18 mouse cellular contexts compared by ENCODE assay signal in genomic region chr14:99785106-99785505, GRCm38 (mm10).
"Had no signal": no experiment of that assay in that cellular context is flagged by ENCODE, and none has a peak within 500 bp of the region (broad histone marks: within the 10 kb centered on the region; RNA-seq: fewer than 3 reads in every experiment).

No protein-coding gene starts in this region.

- H3K4me2 ChIP-seq: liver, embryonic 12.5 days; lung, embryonic 15.5 days; midbrain, embryonic 12.5 days; neural tube, embryonic 13.5 days; neural tube, embryonic 15.5 days had no signal

- H3K27ac ChIP-seq: liver, embryonic 12.5 days; liver, embryonic 14.5 days; midbrain, embryonic 10.5 days; midbrain, embryonic 12.5 days; neural tube, embryonic 13.5 days; neural tube, embryonic 15.5 days had no signal

- ATAC-seq: liver, embryonic 12.5 days; midbrain, embryonic 16.5 days had no signal

- H3K27me3 ChIP-seq: liver, embryonic 12.5 days; lung, embryonic 15.5 days; midbrain, embryonic 12.5 days; neural tube, embryonic 13.5 days; neural tube, embryonic 15.5 days had no signal

- H3K4me3 ChIP-seq: liver, embryonic 12.5 days; lung, embryonic 15.5 days; midbrain, embryonic 10.5 days; midbrain, embryonic 12.5 days; myocyte; neural tube, embryonic 13.5 days; neural tube, embryonic 15.5 days had no signal

- H3K9ac ChIP-seq: liver, embryonic 12.5 days; liver, embryonic 14.5 days; lung, embryonic 15.5 days; midbrain, embryonic 12.5 days; neural tube, embryonic 13.5 days; neural tube, embryonic 15.5 days had no signal

- H3K36me3 ChIP-seq: liver, embryonic 12.5 days; lung, embryonic 15.5 days; midbrain, embryonic 10.5 days; midbrain, embryonic 12.5 days; neural tube, embryonic 13.5 days; neural tube, embryonic 15.5 days had no signal

- H3K9me3 ChIP-seq: liver, embryonic 12.5 days; lung, embryonic 15.5 days; midbrain, embryonic 10.5 days; midbrain, embryonic 12.5 days; neural tube, embryonic 13.5 days; neural tube, embryonic 15.5 days had no signal

- DNase-seq: midbrain, embryonic 14.5 days; retina, postnatal 1 day; right cerebral cortex, adult 18-20 months; right cerebral cortex, postnatal 25 days; right cerebral cortex, postnatal 4 days; spleen, adult 18-20 months; thymus, adult 18-20 months; thymus, postnatal 14 days; thymus, postnatal 36 days had no signal

- H3K4me1 ChIP-seq: liver, embryonic 12.5 days; lung, embryonic 15.5 days; midbrain, embryonic 10.5 days; midbrain, embryonic 12.5 days; neural tube, embryonic 13.5 days; neural tube, embryonic 15.5 days had no signal
